Mouse (Mus musculus): ENCODE measurements around the gene Casp3.
"Not testable (repeated sequence)": the region's sequence is repeated elsewhere in the genome, so short reads cannot be mapped to it uniquely, and the experiment has no call there.

Gene Casp3

GRCm38 (mm10) chr8:46616879-46617689 lies at the start of gene Casp3, which contains the start of gene Primpol:
Gene Casp3, plus strand, starts transcription at chr8:46617291.
Gene Primpol, minus strand, starts transcription at chr8:46617212.
- peak; percentile 86 for DNase-seq (ENCODE audit: low read depth)

- DNase-seq (ENCODE audit: low read depth), result no peak
Measured at GRCm38 (mm10) chr8:46567946-46568345, 49.1 kb upstream of the Casp3 start.

- DNase-seq (ENCODE audit: low read depth), result no peak
Measured at GRCm38 (mm10) chr8:46568942-46569341, 48.1 kb upstream of the Casp3 start.

GRCm38 (mm10) chr8:46569659-46570441 lies 47.2 kb upstream of the Casp3 start:
- no peak for DNase-seq (ENCODE audit: low read depth)

- no peak for DNase-seq (ENCODE audit: low read depth)
Measured at GRCm38 (mm10) chr8:46570673-46571072, 46.4 kb upstream of the Casp3 start.

- no peak for DNase-seq (ENCODE audit: low read depth)
Measured at GRCm38 (mm10) chr8:46573446-46573845, 43.6 kb upstream of the Casp3 start.

- DNase-seq (ENCODE audit: low read depth), result no peak
Measured at GRCm38 (mm10) chr8:46573964-46574363, 43.1 kb upstream of the Casp3 start.

GRCm38 (mm10) chr8:46578794-46579193 lies 38.3 kb upstream of the Casp3 start:
- no peak for DNase-seq (ENCODE audit: low read depth)

- DNase-seq (ENCODE audit: low read depth), result not testable (repeated sequence)
Measured at GRCm38 (mm10) chr8:46584328-46584727, 32.8 kb upstream of the Casp3 start.

- DNase-seq (ENCODE audit: low read depth), result no peak
Measured at GRCm38 (mm10) chr8:46585576-46585975, 31.5 kb upstream of the Casp3 start.

- no peak for DNase-seq (ENCODE audit: low read depth)
Measured at GRCm38 (mm10) chr8:46587911-46588310, 29.2 kb upstream of the Casp3 start.

GRCm38 (mm10) chr8:46588663-46589062 lies 28.4 kb upstream of the Casp3 start:
- DNase-seq (ENCODE audit: low read depth), result no peak

GRCm38 (mm10) chr8:46593067-46593466 lies 24.0 kb upstream of the Casp3 start:
- DNase-seq (ENCODE audit: low read depth), result no peak

GRCm38 (mm10) chr8:46593772-46594171 lies 23.3 kb upstream of the Casp3 start:
- DNase-seq (ENCODE audit: low read depth), result no peak

GRCm38 (mm10) chr8:46595593-46595992 lies 21.5 kb upstream of the Casp3 start:
- DNase-seq (ENCODE audit: low read depth), result no peak

- no peak for DNase-seq (ENCODE audit: low read depth)
Measured at GRCm38 (mm10) chr8:46596530-46596929, 20.6 kb upstream of the Casp3 start.

GRCm38 (mm10) chr8:46597411-46597810 lies 19.7 kb upstream of the Casp3 start:
- no peak for DNase-seq (ENCODE audit: low read depth)

- DNase-seq (ENCODE audit: low read depth), result no peak
Measured at GRCm38 (mm10) chr8:46598114-46598513, 19.0 kb upstream of the Casp3 start.

- DNase-seq (ENCODE audit: low read depth), result no peak
Measured at GRCm38 (mm10) chr8:46598753-46599152, 18.3 kb upstream of the Casp3 start.

- DNase-seq (ENCODE audit: low read depth), result no peak
Measured at GRCm38 (mm10) chr8:46599314-46599904, 17.7 kb upstream of the Casp3 start.

GRCm38 (mm10) chr8:46600959-46601707 lies 16.0 kb upstream of the Casp3 start:
- DNase-seq (ENCODE audit: low read depth), result no peak

- DNase-seq (ENCODE audit: low read depth), result no peak
Measured at GRCm38 (mm10) chr8:46603587-46603986, 13.5 kb upstream of the Casp3 start.

Data from fibroblast of lung, adult 2 months (primary cell).